1 mouse cellular context compared by ENCODE assay signal in the genomic region with DNA sequence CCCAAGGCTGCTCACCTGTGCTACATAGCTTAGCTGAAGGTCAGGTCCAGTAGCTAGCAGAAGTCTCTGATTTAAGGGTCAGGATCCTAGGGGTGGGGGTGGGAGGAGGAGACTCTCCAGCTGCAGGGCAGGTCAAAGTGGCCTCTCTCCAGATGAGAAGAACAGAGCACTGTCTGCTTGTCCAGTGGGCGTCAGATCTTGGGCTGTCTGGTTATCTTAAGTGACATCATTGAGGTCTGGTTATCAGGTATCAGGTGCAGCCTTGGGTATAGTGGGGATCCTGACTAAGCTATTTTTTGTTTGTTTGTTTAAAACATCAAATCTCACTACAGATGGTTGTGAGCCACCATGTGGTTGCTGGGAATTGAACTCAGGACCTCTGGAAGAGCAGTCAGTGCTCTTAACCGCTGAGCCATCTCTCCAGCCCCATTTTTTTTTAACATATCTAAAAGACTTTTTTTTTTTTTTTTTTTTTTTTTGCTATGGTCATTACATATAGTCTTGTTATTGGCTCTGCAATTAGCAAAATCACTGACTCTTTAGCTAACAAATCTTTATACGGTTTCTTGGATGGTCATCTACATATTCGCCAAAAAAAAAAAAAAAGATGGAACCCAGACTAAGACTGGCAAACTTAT.
A peak's percentile ranks its signal among the peaks of the same experiment; 100 is the strongest.
TF ChIP-seq lines count a peak whose summit lies in the region.

No protein-coding gene starts in this region.

TF ChIP-seq in MEL, 35 proteins besides CTCF, POLR2A, EP300 and RAD21:
- TF ChIP-seq GATA1 (IDR thresholded peaks at IDR 0.05; ENCODE audit: low read depth, low read length) (peak; percentile 53; the same call in 1 of the 2 replicates), NELFE (IDR thresholded peaks at IDR 0.05; ENCODE audit: low read depth, low read length) (no peak), MEF2A (IDR thresholded peaks at IDR 0.05; ENCODE audit: extremely low read depth, insufficient replicate concordance, low read depth, low read length, poor library complexity, severe bottlenecking) (no peak), ELF1 (IDR thresholded peaks at IDR 0.05; ENCODE audit: low read depth, low read length) (no peak), ETS1 (IDR thresholded peaks at IDR 0.05; ENCODE audit: low read depth, low read length) (peak; percentile 74), TBP (IDR thresholded peaks at IDR 0.05; ENCODE audit: low read depth, low read length) (peak; percentile 90), SMC3 (IDR thresholded peaks at IDR 0.05; ENCODE audit: low read depth, low read length) (no peak), MYB (IDR thresholded peaks at IDR 0.05; ENCODE audit: low read depth, low read length) (no peak), CHD1 (IDR thresholded peaks at IDR 0.05; ENCODE audit: low read depth, low read length) (no peak), ZNF384 (IDR thresholded peaks at IDR 0.05; ENCODE audit: low read depth, low read length) (peak; percentile 77), MAZ (IDR thresholded peaks at IDR 0.05; ENCODE audit: low read depth, low read length) (no peak), USF1 (IDR thresholded peaks at IDR 0.05; ENCODE audit: low read depth, low read length) (no peak), ZKSCAN1 (IDR thresholded peaks at IDR 0.05; ENCODE audit: low read depth, low read length) (no peak), ZMIZ1 (IDR thresholded peaks at IDR 0.05; ENCODE audit: low read depth, low read length) (no peak), GABPA (IDR thresholded peaks at IDR 0.05; ENCODE audit: low read depth, low read length) (no peak), HCFC1 (IDR thresholded peaks at IDR 0.05; ENCODE audit: low read depth, low read length) (no peak), ZC3H11A (IDR thresholded peaks at IDR 0.05; ENCODE audit: low read depth, low read length) (no peak), E2F4 (IDR thresholded peaks at IDR 0.05; ENCODE audit: borderline replicate concordance, low read depth, low read length) (no peak), TCF12 (IDR thresholded peaks at IDR 0.05; ENCODE audit: low read depth, low read length) (no peak), MXI1 (IDR thresholded peaks at IDR 0.05; ENCODE audit: low read depth, low read length) (no peak), TAL1 (IDR thresholded peaks at IDR 0.05; ENCODE audit: low read length) (peak; percentile 40), CHD2 (IDR thresholded peaks at IDR 0.05; ENCODE audit: low read length) (no peak), KAT2A (conservative IDR thresholded peaks at IDR 0.05; ENCODE audit: low read depth, low read length) (no peak), POLR2AphosphoS5 (IDR thresholded peaks at IDR 0.05; ENCODE audit: borderline replicate concordance, low read depth, low read length) (no peak), POLR2AphosphoS2 (IDR thresholded peaks at IDR 0.05; ENCODE audit: low read length) (no peak), USF2 (IDR thresholded peaks at IDR 0.05; ENCODE audit: borderline replicate concordance in 1 of 2, insufficient read depth in 1 of 2, low read depth in 1 of 2, low read length in 2 of 2) (no peak), MAFK (IDR thresholded peaks at IDR 0.05; ENCODE audit: borderline replicate concordance, low read depth, low read length) (peak; percentile 35; the same call in 1 of the 2 replicates)
